Mouse (Mus musculus) hematopoietic stem cell, adult 5-6 weeks (primary cell): ENCODE data around the gene Serpine2. TPM values are rescaled to one million over a fixed set of nuclear protein-coding genes. Genes with fewer than 3 reads are reported as not detected.

Source experiments
- ATAC-seq, 2 experiments: fragments of 125-278 bp in 1 of 2; replicated peaks in 1 of 2; 2 replicates each; pipeline ENCODE4 v1.8.0; 2016 to 2017; ENCODE audit warnings: inconsistent platforms in 2 of 2, mild to moderate bottlenecking in 2 of 2, moderate number of reproducible peaks in 2 of 2, low read depth in 1 of 2, moderate TSS enrichment in 1 of 2; ENCODE audit not compliant: low FRiP score in 2 of 2, poor library complexity in 2 of 2, severe bottlenecking in 2 of 2, insufficient read depth in 1 of 2, low TSS enrichment in 1 of 2
- total RNA-seq: library from RNA; stranded (forward); fragments of 172-1452, 232-1000 nt; gene quantifications from 2 replicates; pipeline ENCODE4 v1.2.3, GENCODE M21; 2017

The Serpine2 gene
- total RNA-seq, result 2.9 and 8.3 TPM in 2 replicates

DNA sequence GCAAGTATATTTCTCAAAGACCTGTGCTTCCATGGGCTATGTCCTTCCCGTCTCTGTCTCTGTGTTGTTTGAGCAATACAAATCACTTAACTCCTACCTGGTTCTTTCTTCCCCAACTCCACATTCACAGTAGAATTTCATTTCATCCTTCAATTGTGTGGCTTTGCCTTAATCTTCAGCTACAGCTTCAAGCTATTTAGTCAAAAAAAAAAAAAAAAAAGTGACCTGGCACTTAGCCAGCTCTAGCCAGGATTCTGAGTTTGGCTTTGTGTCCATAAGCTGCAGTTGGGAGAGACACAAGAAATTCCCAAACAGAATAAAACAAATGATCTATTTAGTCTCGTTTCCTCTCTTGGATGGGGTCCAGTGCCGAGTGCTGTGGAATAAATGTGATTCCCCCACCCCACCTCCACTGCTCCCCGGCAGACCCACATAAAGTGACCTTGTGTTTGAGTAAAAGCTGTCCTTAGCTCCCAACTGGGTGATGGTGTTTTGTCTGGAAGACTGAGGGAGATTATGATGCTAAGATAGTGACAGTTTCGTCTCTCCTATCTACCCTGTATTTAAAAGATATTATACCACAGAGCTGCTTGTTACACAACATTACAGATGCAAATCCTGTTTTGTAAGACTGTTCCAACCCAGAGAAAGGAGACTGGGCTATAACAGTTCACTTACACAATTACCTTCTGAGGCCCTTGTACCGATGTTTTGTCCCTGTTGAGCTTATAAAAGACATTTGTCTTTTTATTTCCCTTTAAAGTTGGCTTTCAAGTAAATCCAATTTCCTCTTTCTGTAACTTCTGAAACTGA lies at the start of gene Serpine2:
Gene Serpine2, minus strand, starts transcription at position 51 of the 813 bp plus-strand sequence.
- peak in 1 of 2 experiments; percentile 41; a peak in 1 of 4 replicates for ATAC-seq

DNA sequence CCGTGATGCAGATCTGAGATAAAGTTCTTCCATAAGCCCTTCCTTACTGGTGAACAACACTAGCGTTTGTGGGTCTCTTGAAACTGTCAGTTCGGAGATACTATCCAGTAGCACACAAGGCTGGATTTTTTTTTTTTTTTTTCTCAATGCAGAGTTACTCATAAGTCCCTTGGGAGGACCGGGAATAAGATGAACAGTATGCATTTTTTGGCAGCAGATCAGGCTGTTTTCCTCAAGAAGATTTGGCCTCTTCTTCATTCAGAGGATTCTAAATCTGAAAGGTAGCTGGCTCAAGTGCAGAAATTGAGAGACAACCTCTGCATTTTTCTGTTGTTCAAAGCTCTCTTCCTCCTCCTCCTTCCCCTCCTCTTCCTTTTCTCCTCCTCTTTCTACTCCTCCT lies 46.8 kb upstream of the Serpine2 start:
- ATAC-seq, result no peak

DNA sequence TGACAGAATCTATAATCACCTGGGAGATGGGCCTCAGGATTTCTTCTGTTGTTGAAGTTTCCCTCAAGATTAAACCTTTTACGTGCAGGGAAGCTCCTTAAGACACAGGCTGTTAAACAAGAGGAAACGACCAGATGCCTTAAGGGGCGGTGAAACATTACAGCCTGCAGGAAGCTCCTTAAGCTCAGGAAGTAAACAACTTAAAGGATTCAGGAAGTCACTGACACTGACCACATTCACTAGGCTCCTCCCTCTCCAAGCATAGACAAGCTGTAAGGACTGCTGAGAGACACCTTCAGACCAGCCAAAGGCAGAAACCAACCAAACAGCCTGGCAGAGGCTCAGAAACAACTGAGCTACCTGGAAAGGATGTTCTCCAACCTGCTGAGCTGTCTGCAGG lies 44.3 kb upstream of the Serpine2 start:
- no peak for ATAC-seq

DNA sequence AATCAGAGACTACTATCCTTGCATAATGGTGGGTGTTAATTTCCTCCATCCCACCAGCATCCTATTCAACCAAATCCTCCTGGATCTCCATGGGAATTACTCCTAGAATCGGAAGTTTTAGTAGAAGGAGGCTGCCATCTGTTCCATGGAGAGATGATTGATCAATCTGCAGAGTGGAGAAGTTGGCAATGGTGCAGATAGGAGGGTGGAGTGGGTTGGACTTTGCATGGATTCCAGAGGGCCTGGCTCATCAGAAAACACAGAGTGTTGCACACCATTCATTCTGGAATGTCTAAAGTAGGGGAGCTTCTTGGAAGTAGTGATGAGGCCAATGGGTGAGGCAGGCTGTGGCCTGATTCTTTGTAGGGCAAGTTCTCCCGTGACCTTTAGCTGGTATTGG lies 41.9 kb upstream of the Serpine2 start:
- no peak for ATAC-seq

DNA sequence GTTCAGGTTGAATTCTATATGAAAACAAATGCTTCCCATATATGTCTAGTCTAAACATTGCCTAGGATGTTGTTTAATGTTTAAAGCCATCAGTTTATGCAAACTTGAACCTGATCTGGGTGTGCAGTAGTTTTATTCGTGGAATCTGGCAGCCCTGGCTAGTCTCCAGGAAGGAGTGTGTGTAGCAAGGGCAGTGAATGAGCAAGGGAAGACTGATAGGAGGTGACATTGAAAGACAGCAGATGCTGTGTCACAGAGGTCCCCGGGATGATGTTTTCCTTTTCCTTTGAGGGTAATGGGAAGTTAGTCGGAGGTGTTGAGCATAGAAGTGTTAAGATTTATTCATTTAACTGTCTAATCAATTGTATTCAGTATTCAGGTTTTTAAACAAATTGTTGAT lies 21.7 kb upstream of the Serpine2 start:
- no peak for ATAC-seq

DNA sequence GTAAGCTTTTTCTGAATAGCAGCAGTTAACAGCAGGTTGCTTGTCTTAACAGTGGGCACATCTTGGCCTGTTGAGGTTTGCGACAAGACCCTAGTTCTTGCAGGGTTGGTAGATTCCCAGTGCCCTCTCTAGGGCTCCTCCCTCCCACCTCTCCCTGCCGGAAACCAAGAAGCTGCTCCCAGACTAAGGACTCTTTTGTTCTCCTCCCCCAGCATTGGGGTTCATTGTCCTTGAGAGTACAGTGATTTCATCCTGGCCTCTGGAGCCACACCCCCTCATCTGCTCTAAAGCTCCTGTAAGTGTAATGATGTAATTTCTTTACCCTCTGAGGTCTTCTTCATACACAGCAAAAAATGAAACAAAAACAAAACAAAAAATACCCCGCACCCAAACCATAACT lies 13.8 kb upstream of the Serpine2 start:
- ATAC-seq, result no peak

DNA sequence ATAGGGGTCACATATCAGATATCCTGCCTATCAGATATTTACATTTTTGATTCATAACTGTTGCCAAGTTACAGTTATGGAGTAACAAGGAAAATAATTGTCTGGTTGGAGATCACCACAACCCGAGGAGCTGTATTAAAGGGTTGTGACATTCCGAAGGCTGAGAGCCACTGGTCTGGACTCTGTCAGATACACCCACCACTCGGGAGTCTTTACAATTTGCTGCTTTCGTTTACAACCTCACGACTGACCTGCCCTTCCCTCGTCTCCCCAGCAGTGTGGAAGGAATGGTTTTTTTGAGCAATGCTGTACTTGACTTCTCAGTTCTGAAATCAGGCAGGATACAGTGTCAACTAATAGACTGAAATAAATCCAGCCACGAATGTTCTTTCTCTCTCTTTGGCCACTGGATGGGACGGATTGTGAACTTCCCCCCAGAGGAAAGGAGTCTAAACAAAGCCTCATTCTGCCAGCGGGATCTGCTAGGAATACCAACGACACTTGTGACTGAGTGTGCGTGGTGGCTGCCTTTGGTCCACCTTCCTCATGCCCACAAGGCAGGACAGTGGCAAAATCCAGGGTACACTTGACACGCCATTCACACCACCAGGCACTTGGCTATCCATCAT lies 455 bp downstream of the Serpine2 start:
- no peak for ATAC-seq

DNA sequence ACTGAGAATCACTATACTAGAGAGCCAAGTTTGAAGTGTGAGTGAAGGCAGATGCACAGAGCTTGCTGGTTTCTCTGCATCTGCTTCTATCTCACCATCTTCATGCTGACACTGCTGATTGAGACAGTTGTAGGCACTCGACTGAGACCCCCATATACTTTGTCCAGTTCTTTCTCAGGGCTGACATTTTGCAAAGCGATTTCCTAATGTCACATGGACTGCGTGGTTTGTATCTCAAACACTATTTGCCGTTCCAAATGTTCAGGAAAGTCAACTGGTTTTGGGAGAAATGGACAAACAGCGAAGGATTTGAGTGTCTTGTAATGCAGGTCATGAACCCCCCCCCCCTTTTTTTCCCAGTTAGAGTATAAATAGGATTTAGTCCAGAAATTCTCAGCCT lies 1.0 kb downstream of the Serpine2 start:
- no peak for ATAC-seq

DNA sequence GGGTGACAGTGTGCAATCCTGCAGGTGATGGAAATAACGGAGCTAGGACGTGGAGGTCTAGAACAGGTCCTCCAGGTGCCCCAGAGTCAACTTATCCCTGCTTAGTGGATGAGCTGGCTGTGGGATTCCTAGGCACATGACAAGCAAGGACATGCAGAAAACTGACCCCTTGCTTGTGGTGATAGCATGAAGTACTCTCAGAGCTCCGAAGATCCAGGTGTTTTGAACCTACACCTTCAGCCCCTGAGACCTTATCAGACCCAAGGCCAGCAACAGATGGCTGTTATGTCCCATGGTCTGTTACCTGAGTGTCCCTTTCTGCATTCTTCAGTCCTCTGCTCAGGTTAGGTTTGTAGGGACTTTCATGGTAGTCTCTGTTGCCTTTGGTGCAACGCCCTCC lies 2.0 kb downstream of the Serpine2 start:
- ATAC-seq, result no peak

DNA sequence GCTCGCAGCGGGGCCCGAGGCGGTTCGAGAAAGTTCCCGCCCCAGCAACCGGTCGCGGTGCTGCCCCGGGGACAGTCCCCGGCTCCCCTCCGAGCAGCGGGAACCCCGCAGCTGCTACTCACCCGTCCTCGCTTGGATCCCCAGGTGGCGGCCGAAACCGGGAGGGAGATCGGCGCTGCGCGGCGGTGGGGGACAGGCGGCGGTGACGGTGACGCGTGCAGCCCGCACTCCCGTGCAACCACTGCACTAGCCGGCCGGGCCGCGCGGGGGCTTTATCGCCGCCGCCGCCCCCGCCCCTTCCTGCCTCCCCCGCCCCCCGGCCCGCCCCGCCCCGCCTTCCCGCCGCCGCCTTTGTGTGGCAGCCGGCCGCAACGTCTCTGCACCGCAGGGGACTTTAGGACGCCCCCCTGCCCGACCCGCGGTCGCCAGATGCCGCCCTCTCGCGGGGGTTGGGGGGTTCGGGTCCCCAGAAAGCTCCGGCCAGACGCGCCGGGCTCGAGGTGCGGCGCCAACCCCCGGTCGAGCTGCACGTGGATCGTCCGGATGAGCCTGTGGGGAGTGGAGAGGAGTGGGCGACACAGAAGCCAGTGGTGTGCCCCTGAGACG lies 2.5 kb downstream of the Serpine2 start:
- ATAC-seq, result peak in 1 of 2 experiments; percentile 37; a peak in 1 of 4 replicates

DNA sequence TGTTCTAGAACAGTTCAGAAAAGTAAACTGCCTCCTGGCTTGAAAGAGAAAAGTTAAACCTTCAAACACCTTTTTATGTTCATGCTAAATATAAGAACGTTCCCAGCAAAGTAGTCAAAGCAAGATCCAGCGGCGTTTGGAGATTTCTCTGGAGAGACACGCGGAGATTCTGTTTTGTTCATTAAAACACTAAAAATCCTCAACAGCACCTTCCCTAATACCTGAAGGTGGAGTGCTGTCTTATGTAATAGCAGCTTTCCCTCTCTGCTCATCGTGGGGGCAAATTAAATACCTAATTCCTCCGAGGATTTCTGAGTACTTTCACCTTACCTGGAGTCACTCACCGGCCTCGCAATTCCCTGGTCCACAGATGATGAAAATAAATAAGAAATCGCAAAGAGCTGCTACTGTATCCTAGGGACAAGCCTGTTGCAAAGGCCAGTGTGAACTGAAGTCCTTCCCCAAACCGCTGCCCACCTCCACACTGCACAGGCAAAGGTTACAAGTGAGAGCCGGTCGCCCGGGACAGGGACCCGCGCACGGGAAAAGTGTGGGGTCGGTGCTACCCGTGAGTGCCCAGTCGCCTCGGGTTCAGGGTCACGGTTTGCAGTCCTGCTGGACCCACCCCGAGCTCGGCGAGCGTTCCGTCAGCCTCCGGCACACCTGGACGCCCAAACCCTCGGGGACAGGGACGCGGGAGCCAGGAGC lies 3.1 kb downstream of the Serpine2 start:
- 0 out of 4 replicates have a peak, but pooled peaks of 1 of the 2 experiments have one; percentile 15 for ATAC-seq

DNA sequence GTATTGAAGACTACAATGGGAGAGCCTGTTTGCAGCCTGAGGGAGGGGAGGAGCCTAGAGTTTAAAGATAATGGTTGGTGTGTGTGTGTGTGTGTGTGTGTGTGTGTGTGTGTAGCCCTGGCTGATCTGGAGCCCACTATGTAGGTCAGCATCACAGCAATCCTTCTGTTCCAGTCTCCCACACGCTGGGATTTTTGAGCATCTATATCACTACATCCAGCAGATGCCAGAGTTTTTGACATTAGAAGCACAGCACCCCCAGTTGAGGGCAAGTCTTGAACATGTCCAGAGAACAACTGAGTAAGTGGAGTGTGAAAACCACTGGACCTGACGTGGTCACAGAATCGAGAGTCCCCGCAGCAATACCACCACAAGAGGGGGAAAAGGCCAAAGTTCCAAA lies 4.2 kb downstream of the Serpine2 start:
- ATAC-seq, result no peak

DNA sequence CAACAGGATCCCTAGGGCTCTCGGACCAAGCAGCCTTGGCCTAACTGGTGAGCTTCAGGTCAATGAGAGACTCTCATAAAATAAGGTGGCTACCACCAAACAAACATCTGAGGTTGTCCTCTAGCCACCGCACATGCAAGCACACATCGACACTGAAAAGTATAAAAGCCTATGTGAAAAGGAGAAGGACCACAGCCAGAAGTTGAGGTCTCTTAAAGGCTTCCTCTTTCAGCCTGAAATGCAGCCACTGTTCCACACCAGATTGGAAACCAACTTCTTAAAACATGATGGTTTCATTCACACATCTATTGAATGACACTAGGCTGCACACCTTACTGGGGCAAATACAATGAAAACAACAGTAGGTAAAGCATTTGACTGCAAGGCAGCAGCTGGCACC lies 7.5 kb downstream of the Serpine2 start:
- ATAC-seq, result peak; percentile 59 to 73; a peak in 3 of 4 replicates

DNA sequence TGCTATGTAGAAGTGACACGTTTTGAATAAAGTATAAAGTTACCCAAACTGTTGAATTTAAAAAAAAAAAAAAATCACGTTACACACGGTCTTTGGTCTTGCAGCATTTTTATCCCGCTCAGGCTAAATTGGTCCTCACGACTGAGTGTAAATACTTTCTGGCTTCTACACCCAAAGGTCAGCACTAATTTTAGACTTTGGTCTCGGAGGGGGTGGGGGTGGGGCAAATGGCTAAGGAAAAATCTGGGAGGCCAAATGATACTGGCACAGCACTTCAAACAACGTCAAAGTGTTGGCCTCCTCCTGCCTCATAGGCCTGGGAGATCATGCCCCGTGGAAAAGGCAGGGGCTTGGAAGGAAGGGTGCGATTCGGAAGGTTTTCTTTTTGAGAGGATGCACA lies 10.6 kb downstream of the Serpine2 start:
- ATAC-seq, result no peak

DNA sequence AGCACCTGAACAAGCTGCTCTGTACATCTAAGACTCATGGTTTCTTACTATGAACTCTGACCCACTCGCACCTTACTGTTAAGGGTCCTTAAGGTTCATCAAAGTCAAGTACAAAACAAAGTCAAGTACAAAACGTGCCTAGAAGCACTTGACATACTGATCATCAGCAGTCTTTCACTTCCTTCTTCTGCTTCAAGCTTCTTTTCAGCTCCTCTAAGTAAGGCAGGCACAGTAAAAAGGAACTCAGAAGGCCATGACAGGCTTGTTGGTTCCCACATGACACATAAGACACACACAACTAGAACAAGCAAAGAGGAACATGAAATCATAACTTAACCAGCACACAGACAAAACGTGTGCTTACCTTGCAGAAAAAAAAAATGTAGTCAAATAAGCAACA lies 12.3 kb downstream of the Serpine2 start:
- ATAC-seq, result peak; percentile 67 to 70

DNA sequence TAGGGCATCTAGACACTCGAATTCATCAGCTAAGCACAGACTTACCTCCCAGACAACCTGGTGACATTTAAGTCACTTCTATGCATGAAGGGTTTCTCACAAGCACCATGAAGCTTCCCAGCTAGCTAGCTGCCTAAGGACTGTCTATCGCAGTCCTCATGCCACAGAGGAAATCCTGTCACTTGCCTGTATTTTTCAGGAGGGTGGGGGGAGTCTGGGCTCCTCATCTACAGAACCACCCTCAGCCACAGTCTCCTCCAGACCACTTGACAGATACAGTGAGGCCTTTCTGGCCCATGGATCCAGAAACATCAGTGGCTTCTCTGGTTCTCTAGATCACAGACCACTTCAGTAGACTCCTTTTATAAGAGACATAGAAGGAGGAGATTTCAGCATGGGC lies 14.1 kb downstream of the Serpine2 start:
- ATAC-seq, result peak; percentile 5 to 51; a peak in 2 of 4 replicates

DNA sequence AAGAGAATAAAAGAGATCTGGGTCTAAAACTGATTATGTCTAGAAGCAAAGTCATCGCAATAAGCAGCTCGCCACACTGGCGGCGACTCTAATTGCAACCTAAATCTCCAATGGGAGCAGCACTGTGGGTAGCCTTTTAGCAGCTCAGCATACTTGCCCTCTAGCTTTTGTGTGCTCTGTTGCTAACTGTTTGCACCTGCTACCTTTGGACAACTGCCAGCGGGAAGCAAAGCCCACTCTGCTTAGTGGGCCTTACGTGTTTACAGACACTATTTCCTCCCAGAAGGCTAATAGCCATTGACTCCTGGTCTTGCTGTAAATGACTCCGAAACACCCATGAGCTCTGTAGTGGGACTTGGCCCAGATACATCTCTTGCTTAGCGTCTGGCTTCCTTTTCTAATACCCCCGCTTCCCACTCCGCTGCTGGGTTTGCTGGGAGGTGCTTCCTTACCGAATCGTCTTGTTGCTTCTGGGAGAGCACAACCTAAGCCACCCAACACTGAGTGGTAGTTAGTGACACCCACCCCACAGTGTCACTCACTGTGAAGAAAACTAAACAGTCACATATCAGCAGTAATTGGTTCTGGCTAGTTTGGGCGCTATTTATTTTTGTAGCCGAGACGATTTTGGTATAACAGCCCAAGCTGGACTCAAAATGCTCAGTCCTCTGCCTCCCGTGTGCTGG lies 28.1 kb downstream of the Serpine2 start:
- no peak for ATAC-seq
